Mouse (Mus musculus) large intestine, adult 2 months (tissue): ENCODE data around the gene Nfya. TPM values are rescaled to one million over a fixed set of nuclear protein-coding genes. Genes with fewer than 3 reads are reported as not detected.
"Not testable (repeated sequence)": the region's sequence is repeated elsewhere in the genome, so short reads cannot be mapped to it uniquely, and the experiment has no call there.

ENCODE experiments used
- DNase-seq: peaks from one replicate; pipeline ENCODE4 v3.0.0-alpha.2; 2012; ENCODE audit warnings: low read depth, low spot score
- WGBS: fragments of 180-500 bp; shearing (Covaris S2); methylation state at CpG from one replicate; pipeline ENCODE4 v1.1.7; 2018; 5-methylcytosine and 5-hydroxymethylcytosine counted together
- polyA plus RNA-seq: library from polyadenylated mRNA; depleted of rRNA; stranded (reverse); fragments of >200 nt; gene quantifications from 2 replicates; pipeline ENCODE4 v1.2.3, GENCODE M21; 2012; rRNA removed

Nfya gene
- polyA plus RNA-seq, 1 experiment = 33.4 TPM

DNA sequence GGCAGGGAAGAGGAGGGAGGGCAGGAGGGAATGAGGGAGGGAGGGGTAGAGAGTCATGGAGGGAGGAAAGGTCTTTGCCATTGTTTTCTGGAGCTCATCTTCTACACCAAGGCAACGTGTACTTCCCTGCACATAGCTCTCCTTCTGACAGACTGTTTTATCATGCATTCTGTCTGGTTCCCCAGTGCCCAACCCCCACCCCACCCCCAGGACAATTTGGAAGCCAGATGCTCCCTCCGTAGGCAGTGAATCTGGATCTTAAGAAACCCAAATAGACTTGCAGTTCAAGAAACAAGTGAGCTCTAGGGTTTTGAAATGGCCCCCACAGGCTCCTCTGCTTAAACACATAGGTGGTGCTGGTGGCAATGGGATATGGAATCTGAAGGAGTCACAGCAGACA, 51.8 kb downstream of the Nfya start:
- DNase-seq = no peak
- 50% methylated on average over 2 of the region's 2 CpGs for WGBS

DNA sequence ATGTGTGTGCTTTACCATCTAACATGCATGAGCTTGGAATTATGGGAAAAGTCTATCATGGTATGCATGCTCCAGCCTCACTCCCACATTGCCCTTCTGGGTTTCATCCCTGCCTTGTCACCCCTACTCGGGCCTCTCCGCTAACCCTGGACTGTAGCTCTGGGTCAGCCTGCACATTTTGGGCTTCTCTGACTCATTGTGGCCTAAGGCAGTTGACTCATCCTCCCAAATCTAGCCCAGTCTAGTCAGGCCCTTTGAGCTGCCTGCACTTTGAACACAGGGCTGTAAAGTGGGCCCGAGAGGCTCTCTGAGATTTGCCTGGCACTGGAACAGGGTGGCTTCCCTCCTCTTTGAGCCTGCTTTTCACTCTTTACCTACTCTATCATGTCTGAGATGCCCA, 53.9 kb downstream of the Nfya start:
- DNase-seq = no peak
- WGBS = 73% methylated on average over 3 of the region's 3 CpGs

DNA sequence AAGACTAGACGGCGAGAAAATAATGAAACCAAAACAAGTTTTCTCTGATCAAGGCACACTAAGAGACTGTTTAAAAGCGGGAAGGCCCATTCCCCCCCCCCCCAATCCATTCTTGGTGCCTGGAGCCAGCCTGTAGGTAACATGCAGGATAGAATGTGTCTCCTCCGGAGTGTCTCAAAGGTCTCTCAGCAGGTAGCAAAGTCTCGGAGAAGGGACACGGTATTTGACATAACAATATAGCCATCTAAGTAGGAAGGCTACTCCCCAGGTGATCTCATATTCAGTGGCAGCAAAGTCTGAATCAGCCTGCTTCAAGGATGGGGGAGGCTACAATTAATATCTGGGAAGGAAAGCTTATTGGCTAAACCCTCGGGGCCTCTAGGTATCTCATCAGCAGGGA, 56.7 kb downstream of the Nfya start:
- 85% methylated on average over 7 of the region's 7 CpGs for WGBS
- not testable (repeated sequence) for DNase-seq

DNA sequence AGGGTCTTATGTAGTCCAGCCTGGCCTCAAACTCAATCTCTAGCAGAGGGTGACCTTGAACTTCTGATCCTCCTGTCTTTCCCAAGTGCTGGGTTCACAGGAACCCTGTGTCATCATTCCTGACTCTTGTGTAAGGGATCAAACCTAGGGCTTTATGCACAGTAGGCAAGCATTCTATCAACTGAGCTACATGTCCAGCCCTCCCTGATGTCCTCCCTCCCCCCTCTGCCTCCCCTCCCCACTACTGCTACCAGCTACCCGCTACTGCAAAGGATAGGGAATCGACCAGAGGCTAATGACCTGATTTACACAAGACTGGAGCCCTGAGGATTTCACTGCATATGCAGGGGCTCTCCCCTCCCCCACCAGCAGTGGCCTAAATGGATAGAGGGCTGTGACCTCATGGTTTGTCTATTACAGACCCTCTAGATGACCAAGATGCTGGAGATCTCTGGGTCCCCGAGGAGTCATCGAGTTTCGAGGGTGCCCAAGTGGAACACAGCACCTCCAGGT, 59.0 kb downstream of the Nfya start:
- no peak for DNase-seq
- WGBS = 74% methylated on average over 5 of the region's 5 CpGs

DNA sequence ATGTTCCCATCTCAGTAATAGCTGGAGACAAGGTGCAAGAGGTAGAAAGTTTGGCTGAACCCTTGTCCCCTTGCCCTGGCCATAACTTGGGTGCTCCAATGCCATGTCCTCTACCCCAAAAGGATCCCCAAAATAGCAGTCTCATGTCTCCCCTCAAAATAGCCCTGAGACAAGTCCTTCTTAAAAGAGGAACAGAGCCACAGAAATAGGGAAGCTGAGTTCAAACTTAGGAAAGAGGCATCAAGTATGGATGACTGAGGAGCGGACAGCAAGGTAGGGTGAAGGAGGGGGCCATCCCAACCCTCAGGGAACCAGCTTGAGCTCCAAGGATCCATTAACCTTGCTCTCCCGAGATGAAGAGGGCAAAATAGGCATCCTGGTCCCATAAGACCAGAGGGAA, 62.4 kb downstream of the Nfya start:
- WGBS = 68% methylated on average over 2 of the region's 2 CpGs
- no peak for DNase-seq

DNA sequence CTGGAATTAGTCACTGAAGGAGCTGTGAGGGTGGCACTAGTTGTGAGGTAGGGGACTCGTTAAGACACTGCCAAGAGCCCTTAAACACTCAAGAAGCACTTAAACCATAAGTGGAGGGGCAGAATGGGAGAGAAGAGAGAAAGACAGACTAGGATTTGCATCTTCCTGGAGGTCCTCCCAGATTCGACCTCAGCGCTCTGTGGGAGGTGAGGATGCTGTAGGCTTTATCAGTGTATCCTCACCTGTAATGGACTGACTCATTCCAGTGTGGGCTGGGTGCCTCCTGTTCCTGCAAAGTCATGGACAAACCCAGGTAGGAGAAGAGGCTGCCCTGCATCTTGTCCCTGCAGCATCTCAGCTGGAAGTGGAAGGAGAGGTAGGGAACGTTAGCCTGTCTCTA, 62.9 kb downstream of the Nfya start:
- no peak for DNase-seq
- 70% methylated on average over 4 of the region's 4 CpGs for WGBS

DNA sequence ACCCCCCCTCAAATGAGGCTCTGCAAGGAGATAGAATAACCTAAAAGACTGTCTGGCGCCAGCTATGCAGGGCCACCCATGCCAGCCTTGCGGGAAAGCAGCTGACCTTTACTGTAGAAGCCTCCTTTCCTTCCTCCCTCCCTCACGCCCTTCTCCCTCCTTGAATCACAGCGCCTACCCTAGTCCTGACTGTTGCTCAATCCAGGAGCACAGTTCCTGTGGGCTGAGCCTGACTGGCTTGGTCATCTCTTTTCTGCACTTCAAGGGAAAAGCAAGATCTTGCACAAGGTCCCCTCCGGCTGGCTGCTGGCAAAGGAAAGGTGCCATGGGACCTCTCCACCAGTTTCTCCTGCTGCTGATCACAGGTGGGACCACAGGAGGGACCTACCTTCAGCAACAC, 63.5 kb downstream of the Nfya start, which contains the start of gene Trem2:
Trem2 (plus strand) TSS at position 171 of the 400 bp plus-strand sequence.
- WGBS = 65% methylated on average over 5 of the region's 5 CpGs
- no peak for DNase-seq

DNA sequence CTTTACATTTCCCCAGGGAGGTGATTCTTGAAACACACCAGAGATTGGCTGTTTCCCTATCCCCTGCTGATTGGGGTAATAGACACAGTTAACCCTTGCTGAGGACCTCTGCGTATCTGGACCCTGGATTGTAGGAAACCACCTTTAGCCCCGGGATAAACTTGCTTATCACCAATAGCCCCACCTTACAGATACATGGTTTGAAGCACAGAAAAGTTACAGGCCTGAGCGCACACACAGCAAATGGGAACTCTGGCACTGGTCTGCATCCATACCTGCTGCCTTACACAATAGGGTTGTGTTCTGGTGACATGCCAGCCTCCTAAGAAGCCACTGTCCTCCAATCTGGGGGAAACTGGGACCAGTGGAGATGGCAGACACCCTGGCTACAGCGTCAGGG, 63.9 kb downstream of the Nfya start:
- no peak for DNase-seq
- 77% methylated on average over 4 of the region's 4 CpGs for WGBS

DNA sequence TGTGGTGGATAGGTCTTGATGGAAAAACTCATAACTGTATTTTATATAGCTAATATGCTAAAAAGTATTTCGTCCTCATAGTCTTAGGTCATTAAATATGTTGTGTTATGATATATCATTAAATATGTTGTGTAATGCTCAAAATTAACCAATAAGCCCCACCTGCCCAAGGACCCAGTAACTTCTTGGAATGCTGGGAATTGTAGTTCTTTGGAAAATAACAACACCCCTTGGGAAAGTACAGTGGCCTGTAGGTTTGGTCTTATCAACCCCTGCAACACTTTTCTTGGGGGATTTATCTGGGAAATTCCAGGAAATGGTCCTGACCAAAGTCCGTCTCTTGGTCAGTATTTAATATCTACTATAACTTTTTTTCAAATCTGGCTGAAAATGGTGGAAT, 66.6 kb downstream of the Nfya start:
- WGBS = 86% methylated on average over 2 of the region's 2 CpGs

DNA sequence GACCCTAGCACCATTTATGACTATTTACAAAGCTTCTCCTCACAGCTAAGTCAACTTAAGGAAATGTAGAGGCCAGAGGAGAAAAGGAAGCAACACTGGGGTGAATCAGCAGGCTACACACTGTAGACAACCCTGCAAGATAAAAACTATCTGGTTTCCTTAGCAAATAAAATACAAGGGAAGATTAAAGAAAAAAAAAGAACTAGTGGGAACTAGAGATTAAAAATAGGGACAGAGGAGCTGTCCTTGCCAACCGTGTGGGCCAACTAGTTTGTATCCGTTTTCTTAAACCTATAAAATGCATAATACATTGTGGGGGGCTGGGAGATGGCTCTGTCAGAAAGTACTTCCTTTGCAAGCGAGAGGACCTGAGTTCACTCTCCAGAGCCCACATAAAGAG, 67.8 kb downstream of the Nfya start:
- WGBS = 41% methylated on average over 3 of the region's 3 CpGs
- no peak for DNase-seq

More for the DNA sequence above, 66.6 kb downstream of the Nfya start:
- DNase-seq = no peak

DNA sequence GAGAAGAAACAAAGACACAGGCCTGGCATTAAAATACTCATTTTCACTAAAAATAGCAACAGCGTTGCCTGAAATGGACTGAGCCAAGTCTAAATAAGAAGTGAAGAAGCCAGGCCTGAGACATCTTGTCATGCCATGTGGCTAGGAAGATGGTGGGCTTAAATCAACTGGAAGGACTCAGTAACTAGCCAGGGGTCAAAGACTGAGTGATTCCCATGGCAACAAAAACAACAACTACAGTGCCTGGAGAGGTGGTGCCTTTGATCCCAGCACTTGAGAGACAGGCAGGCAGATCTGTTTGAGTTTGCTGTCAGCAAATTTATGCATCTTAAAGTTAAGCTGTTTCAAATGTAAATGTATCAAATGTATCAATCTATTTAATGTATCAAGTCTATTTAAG, 69.4 kb downstream of the Nfya start:
- WGBS = 73% methylated on average over 1 of the region's 1 CpGs
- DNase-seq = no peak

Other genes starting within 250 kb of the Nfya start
- gene A530064D06Rik, start 242.6 kb downstream of the Nfya start, polyA plus RNA-seq = 0.38 and 0.46 TPM in 2 replicates
- 0.21 and 0.37 TPM in 2 replicates for gene Trem1, start 177.1 kb downstream of the Nfya start, polyA plus RNA-seq
- 0.11 TPM in 1 of 2 replicates, not detected in the other for gene Trem3, start 162.1 kb downstream of the Nfya start, polyA plus RNA-seq
- 1.7 and 2.8 TPM in 2 replicates for gene Treml4, start 145.6 kb downstream of the Nfya start, polyA plus RNA-seq
- 2.5 and 2.8 TPM in 2 replicates for gene Treml2, start 110.4 kb downstream of the Nfya start, polyA plus RNA-seq
- 0.53 and 0.81 TPM in 2 replicates for gene B430306N03Rik, start 93.8 kb downstream of the Nfya start, polyA plus RNA-seq
- 0.71 and 1.1 TPM in 2 replicates for gene Trem2, start 63.5 kb downstream of the Nfya start, polyA plus RNA-seq
- gene Treml1, start 50.0 kb downstream of the Nfya start, polyA plus RNA-seq = not detected in 2 replicates
- 13.4 and 15.1 TPM in 2 replicates for gene Oard1, start 108 bp upstream of the Nfya start, polyA plus RNA-seq
- 1.6 and 2.2 TPM in 2 replicates for gene Apobec2, start 23.0 kb upstream of the Nfya start, polyA plus RNA-seq
- 3.6 and 6.1 TPM in 2 replicates for gene Tspo2, start 41.6 kb upstream of the Nfya start, polyA plus RNA-seq
- 48.7 and 88.8 TPM in 2 replicates for gene Unc5cl, start 45.0 kb upstream of the Nfya start, polyA plus RNA-seq